Mouse (Mus musculus) layer of hippocampus, postnatal 25 days (tissue): ENCODE results near the gene Gm45140. TPM values are rescaled to one million over a fixed set of nuclear protein-coding genes. Genes with fewer than 3 reads are reported as not detected.

Source experiments
- DNase-seq, 2 experiments: peaks; one replicate each; pipeline ENCODE4 v3.0.0; 2022; ENCODE audit warnings: mixed read lengths in 2 of 2, low spot score in 1 of 2; ENCODE audit errors: extremely low spot score in 1 of 2
- total RNA-seq, 2 experiments: library from RNA; stranded (reverse); gene quantifications; 2 replicates each; pipeline ENCODE4 v1.2.3; 2021

Gm45140 gene
- total RNA-seq, 2 experiments from 2014 or later: 1.0 to 2.3 TPM

DNA sequence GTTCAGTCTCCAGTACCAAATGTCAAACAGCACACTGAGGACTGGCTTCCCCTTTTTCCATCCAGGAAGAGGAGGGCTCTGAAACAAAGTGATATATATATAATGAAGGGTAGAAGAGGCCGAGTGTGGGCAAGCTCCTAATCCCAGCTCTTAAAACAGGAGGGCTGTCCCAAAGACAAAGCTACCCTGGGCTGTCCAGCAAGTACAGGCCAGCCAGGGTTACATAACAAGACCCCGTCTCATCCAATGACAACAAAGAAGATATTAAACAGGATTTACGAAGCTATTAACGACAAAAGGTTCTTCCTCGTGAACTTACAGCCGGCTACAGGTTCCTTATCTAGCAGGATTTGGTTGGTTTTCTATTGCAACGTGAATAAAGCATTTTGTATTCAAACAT, 30.7 kb downstream of the Gm45140 start:
- DNase-seq: no peak

DNA sequence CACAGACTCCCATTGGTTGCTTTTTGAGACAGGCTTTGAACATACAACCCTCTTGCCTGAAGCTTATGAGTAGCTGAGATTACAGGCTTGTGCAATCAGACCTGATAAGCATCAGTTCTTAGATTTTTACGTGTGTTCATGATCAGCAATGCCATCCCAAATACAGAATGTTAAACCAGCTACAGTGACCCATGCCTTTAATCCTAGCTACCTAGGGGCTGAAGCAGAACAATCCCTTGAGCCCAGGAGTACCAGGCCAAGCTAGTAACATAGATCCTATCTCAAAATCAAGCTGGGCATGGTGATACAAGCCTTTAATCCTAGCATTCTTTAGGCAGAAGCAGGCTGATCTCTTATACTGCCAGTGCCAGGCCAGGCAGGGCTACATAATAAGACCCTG, 31.6 kb downstream of the Gm45140 start:
- DNase-seq: no peak

- no peak for DNase-seq
Observed at GRCm38 (mm10) chr6:87802462-87802861, 33.1 kb downstream of the Gm45140 start.

DNA sequence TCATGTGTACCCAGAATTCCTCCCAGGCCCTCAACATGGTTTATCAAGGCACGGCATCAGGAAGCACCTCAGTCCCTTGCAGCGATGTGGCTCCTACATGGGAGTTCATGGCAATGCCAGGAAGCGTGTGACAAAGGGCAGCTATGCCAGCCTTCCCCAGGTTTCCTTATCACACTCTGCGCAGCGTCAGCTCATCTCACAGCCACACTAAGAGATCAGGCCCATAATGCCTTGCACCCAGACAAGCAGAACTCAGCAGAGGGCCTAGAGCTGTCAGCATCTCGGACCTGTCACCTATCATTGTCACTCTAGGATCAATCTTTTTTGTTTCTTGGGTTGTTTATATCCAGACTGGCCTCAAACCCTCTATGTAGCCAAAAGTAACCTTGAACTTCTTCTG, 36.0 kb downstream of the Gm45140 start:
- DNase-seq: no peak

- DNase-seq: no peak
Observed at GRCm38 (mm10) chr6:87797321-87797720, 38.3 kb downstream of the Gm45140 start.

DNA sequence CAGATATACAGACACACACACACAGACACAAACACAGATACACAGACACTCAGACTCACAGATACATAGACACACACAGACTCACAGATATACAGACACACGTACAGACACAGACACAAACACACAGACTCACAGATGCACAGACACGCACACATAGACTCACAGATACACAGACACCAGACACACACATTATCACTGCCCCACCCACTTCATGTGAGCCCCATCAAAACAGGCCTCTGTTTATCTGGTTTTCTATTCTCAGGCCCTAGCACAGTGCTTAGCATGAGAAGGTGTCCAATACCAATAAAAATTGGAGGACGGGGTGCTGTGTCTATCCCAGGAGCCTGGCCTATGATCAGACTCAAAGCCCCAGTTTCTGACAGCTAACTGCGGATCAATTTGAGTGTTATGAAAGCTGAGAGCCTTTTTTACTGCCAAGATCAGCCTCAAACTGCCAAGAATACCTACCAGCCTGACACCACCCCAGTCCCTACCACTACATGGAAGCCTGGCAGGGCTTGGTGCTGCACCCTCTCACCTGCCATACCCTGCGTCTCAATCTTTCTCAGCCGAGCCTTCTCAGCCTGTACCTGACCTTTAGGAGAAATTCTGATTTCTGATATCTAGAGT, 39.2 kb downstream of the Gm45140 start:
- no peak for DNase-seq

DNA sequence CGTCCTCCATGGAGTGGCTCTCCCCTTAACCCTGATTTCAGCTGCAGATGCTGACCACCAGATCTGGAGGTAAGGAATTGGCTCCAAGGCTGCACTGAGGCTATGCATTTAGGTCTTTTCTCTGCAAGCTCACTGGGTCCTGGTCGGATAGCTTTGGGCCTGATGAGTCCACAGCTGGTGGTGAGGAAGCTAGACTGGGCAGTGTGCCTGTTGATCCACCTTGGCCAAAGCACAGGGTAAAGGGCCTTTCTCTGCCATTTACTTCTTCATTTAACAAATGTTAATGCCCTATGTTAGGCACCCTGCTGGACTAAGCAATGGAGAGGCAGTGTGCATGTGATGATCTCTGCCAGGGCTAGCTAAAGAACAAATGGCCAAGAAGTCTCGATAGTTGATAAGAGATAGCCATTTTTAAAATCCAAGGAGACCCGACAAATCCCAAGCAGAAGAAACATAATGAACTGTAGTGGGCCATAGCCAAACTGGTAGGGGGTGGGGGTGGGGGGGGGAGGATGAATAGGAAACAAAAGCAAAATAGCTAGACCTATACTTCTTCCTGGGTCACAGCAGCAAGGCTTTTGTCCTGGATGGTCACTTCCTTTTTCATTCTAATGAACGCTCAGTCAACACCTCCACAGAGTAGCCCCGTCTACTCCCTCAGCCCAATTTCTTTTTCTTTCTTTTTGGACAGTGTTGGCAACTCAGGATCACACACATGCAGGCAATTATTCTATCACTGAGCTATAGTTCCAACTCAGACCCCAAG, 40.0 kb downstream of the Gm45140 start:
- no peak for DNase-seq

DNA sequence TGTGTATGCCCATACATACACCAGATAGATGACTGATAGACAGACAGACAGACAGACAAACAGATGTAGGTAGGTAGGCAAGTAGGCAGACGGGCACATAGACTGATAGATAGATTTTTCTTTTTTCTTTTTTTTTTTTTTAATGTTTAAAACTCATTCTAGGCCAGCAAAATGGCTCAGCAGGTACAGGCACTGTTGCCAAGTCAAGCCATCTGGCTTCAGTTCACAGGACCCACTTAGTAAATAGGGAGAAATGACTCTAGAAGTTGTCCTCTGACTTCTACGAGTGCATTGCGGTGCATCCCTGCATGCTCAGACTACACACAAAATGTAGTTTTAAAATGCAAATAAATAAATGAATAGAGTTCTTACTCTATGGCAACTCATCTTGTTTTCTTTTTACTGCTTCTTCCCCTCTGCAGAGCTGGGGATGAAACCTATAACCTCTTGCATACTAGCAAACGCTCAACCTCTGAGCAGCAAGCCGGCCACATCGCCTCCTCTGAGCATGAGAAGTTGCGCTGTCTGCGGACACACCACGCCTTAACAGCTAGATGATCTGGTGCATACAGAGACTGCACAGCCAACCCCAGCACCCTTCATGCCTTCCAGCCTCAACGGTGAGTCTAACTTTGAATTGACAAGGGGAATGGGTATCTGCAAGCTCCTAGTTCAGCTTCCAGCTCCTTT, 41.6 kb downstream of the Gm45140 start:
- no peak for DNase-seq

- DNase-seq: no peak
Observed at GRCm38 (mm10) chr6:87791826-87792225, 43.8 kb downstream of the Gm45140 start.

DNA sequence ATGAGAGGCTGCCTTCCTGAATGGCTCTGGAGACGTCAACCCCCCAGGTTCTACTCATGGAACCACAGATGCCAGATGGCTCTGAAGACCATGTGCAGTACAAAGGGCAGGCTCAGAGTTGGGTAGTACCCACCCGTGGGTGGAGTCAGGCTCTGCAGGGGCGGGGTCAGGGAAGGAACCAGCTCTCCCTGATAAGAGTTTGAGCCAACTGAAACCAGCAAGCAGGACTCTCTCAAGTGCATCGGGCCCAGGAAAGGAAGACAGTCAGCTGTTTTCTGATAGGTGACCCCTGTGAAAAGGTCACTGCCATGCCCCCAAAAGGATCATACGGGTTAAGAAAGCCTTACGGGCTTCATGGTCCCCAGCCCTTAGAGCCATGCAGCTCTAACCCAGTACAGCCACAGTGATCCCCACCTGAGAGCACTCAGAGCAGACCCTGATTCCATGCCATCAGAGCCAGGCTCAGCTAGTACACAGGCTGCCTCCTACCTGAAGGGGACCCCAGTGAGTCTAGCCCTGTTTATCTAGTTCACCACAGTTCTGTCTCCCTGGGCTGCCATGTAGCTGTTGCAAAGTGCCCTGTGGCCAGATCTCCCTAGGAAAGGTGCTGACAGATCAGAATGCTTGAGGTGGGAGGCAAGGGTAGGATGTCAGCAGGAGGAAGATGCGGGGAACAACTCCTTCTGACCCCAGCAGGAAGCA, 44.7 kb downstream of the Gm45140 start:
- no peak for DNase-seq

DNA sequence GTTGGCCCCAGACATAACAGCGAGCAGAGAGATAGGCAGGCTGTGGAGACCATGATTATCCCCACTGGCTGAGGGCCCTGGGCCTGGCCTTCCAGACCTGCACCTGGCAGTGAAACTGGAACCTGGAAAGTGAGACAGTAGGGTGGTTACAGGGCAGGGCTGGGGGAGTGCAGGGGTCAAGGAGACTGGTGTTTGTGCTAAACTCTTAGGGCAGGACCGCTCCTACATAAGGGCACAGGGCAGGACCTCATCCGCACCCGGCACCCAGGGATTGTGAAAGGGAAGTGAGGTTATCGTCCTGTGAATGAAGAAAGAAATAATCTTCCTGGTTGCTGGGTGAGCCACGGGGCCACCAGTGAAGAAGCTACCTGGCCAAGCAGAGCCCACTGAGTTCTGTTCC, 45.8 kb downstream of the Gm45140 start:
- no peak for DNase-seq

DNA sequence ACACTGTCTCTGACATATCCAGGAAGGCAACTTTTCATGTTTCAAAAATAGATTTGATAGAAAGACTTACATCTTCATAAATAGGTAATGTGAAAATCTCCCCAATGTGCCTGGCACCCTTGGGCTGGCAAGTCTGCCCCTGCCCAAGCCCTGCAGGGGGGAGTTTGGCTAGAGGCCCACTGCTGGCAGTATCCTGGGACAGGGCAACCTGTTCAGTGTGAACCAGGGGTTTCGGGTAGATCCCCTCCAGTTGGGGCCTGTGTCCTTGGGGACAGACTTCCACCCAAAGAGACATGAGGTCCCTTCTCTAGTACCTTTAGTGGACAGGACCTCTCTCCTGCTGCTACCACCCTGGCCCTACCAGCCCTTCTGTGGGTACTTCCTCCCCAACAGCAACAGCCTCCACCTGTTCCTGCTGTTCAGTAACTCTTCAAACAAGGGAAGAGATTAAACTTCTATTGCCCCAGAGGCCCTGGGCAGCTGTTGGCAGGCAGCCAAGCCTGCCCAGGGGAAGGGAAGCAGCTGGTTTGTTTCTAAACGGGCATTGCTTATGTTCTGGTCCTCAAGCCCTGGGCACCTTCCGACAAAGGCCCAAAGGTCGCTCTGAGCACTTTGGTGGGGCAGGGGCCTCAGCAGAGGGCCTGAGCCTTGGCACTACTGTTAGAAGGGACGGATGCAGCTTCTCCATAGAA, 46.6 kb downstream of the Gm45140 start:
- DNase-seq: no peak

GRCm38 (mm10) chr6:87788266-87788895, 47.2 kb downstream of the Gm45140 start:
- DNase-seq: no peak

GRCm38 (mm10) chr6:87787108-87787890, 48.3 kb downstream of the Gm45140 start:
- DNase-seq: no peak

DNA sequence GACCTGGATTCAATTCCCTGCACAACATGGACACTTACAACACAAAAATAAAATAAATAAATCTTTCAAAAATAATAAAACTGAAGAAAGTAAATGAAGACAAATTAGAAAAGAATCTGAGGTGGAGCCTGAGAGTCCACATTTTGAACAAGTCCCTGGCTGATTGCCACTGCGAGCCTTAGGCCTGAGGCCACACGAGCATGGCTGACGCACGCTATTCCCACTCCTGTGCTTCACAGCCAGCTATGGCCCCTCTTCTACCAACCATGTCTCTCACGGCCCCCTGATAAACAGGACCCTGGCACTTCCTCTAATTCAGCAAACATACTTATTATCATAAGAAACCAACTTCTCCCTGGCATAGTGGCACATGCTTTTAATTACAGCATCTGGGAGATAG, 49.0 kb downstream of the Gm45140 start:
- no peak for DNase-seq

DNA sequence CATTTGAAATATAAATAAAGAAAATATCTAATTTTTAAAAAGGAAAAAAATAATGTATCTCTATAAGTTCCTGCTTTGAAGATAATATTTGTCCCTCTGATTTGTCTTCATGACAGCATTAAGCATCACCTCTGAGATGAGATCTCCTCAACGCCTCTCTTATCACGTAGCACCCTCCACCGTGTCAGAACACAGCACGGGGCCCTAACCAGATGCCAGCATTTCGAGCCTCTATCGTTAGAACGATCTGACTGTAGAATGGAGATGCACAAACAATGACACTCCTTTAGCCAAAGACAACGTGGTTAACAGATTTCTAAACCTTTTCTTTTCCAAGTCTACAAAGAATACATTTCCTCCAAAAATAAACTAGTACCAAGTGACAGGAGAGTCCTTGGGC, 51.6 kb downstream of the Gm45140 start:
- no peak for DNase-seq

DNA sequence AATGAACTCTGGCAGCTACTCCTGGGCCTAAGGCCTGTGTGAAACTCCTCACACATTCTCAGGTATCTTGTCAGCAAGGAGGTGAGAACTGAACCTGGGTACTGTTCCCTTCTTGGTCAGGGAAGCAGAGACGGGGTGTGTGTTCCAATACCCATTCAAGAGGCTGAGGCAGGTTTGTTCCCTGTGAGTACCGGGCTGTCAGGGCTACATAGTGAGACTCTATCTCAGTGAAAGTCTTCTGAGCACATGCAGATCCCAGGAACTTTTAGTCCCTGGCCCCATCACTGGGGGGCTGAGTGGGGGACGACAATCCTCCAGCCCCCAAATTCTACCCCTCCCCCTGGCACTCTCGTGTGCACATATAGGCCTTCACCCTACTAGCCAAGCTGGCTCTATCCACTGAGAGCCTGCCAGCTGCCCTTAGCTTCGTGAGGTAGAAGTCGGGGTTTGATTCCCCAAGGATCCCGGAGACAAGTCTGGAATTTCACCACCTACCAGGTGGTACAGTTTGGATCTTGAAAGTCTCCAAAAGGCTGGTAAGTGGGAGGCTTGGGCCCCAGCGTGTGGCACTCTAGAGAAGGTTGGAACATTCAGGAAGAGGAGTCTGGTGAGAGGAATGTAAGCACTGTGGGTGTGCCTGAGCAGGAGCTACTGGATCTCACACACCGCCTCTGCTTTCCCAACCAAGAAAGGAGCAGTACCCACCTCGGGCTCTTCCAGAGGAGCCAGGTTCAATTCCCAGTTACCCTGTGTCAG, 54.9 kb downstream of the Gm45140 start:
- DNase-seq: no peak
